Mouse (Mus musculus) gastrocnemius, adult 2 months (tissue): Measurements from ENCODE around the gene Shd. TPM values are rescaled to one million over a fixed set of nuclear protein-coding genes. Genes with fewer than 3 reads are reported as not detected.
A peak's percentile ranks its signal among the peaks of the same experiment; 100 is the strongest.

Experiments
- DNase-seq: peaks from one replicate; pipeline ENCODE4 v3.0.0; 2022
- H3K27ac ChIP-seq: fragments of 200-600 bp; 2 replicates; pipeline ENCODE4 v1.8.1; 2022; ENCODE audit warnings: mild to moderate bottlenecking
- H3K4me3 ChIP-seq: fragments of 200-600 bp; 2 replicates; pipeline ENCODE4 v1.8.1; 2022; ENCODE audit warnings: mild to moderate bottlenecking, moderate library complexity
- CTCF ChIP-seq: fragments of 200-600 bp; IDR thresholded peaks from 2 replicates; pipeline ENCODE4 v1.8.1; 2022; ENCODE audit warnings: antibody characterized with exemption, mild to moderate bottlenecking, moderate library complexity
- intact Hi-C: fragments of 180-260 bp; cut with DNase I; formaldehyde crosslinking; loops from one replicate; pipeline ENCODE4 v1.15.1; 2025
- total RNA-seq, 2 experiments: library from RNA; stranded (reverse); gene quantifications; 2 replicates each; pipeline ENCODE4 v1.2.3; 2021

The Shd gene
- total RNA-seq, 2 experiments from 2014 or later: 0.47 TPM; not detected in 1

DNA sequence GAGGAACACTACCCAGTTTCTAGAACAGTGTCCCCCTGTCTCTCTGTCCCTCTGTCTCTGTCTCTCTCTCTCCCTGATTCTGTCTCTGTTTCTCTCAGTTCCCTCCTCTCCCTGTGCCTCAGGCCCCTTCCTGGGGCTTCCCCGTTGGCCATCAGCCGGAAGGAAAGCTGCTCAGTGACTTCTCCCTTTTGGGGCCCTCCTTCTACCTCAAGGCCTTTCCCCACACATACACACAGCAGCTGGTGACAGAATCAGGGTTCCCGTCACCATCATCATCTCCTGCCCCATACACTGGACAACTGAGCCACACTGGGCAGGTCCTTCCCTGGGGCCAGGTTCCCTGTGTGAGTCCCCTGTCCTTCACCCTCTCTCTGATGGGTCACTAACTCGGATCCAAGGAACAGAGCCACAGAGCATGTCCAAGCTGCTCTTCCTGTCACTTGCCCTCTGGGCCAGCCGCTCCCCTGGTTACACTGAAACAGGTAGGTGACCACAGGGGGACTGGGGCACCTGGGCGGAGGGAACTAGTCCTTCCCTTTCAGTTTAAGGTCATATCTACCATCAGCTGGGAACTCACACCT is 17.7 kb upstream of the Shd start, which contains the start of gene Ebi3:
Ebi3 (plus strand) TSS at position 194 of the 581 bp plus-strand sequence.
- no peak for TF ChIP-seq CTCF
- Histone ChIP-seq H3K4me3 (0 out of 2 replicates have a peak within 1 kb of the TSS, but pooled peaks have one; percentile 7), H3K27ac (no peak within 1 kb of the TSS)
- intact Hi-C loops: no loop called here
- no peak for DNase-seq

DNA sequence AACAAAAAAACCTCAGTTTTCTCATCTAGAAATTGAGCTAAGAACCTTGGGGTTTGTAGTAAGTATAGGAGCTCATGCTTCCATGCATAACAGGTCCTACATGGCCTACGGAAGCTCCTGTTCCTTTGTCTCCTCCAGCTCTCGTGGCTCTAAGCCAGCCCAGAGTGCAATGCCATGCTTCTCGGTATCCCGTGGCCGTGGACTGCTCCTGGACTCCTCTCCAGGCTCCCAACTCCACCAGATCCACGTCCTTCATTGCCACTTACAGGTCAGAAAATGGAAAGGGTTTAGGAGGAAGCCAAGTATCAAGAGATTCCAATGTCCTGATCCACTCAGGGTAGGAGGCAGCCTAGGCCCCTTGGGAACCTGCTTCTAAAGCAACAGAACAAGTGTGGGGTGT is 16.5 kb upstream of the Shd start:
- no peak overlapping the region for H3K27ac ChIP-seq
- intact Hi-C loops: no loop called here
- no peak for TF ChIP-seq CTCF
- no peak for DNase-seq
- no peak overlapping the region for H3K4me3 ChIP-seq

- TF ChIP-seq CTCF: no peak
- intact Hi-C loops: no loop called here
- no peak overlapping the region for H3K27ac ChIP-seq
- no peak overlapping the region for H3K4me3 ChIP-seq
- no peak for DNase-seq
Measured at GRCm38 (mm10) chr17:55954229-55954628, 16.0 kb upstream of the Shd start.

- no peak overlapping the region for H3K27ac ChIP-seq
- intact Hi-C loops: loop anchor here (5.0 kb wide), 1 partner anchor 116 kb away; no protein-coding TSS in a partner anchor
- no peak for TF ChIP-seq CTCF
- DNase-seq: peak; percentile 51
- peak overlapping the region; percentile 54 for H3K4me3 ChIP-seq
Measured at GRCm38 (mm10) chr17:55956129-55956528, 14.1 kb upstream of the Shd start.

- TF ChIP-seq CTCF: no peak
- H3K27ac ChIP-seq: no peak overlapping the region
- H3K4me3 ChIP-seq: peak overlapping the region; percentile 54
- DNase-seq: no peak
- intact Hi-C loops: loop anchor here (5.0 kb wide), 1 partner anchor 116 kb away; no protein-coding TSS in a partner anchor
Measured at GRCm38 (mm10) chr17:55956591-55956990, 13.7 kb upstream of the Shd start.

DNA sequence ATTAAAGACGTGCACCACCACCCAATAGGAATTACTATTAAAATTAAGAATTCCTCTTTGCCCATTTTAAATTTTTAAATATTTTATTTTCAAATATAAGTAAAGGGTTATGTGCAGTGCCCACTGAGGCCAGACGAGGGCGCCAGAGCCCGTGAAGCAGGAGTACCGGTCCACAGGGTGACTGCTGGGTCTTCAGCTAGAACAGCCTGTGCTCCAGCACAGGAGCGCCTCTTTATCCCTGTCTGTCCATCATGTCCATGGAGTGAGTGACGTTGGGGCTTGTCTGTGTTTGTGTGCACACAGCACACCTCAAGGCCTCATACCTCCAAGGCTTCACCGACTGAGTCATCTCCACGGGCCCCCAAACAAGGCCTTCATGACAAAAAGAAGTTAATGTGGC is 13.1 kb upstream of the Shd start:
- 0 out of 2 replicates have a peak overlapping the region, but pooled peaks have one; percentile 46 for H3K27ac ChIP-seq
- peak; percentile 99 for TF ChIP-seq CTCF
- peak; percentile 74 for DNase-seq
- intact Hi-C loops: loop anchor here (1.0 to 5.0 kb wide), 2 partner anchors 53 to 115 kb away; no protein-coding TSS in a partner anchor
- no peak overlapping the region for H3K4me3 ChIP-seq

GRCm38 (mm10) chr17:55957726-55958583 is 12.3 kb upstream of the Shd start:
- intact Hi-C loops: loop anchor here (1.0 to 5.0 kb wide), 2 partner anchors 52 to 114 kb away; no protein-coding TSS in a partner anchor
- no peak for TF ChIP-seq CTCF
- Histone ChIP-seq H3K4me3 (peak overlapping the region; percentile 80), H3K27ac (peak overlapping the region; percentile 94)
- no peak for DNase-seq

DNA sequence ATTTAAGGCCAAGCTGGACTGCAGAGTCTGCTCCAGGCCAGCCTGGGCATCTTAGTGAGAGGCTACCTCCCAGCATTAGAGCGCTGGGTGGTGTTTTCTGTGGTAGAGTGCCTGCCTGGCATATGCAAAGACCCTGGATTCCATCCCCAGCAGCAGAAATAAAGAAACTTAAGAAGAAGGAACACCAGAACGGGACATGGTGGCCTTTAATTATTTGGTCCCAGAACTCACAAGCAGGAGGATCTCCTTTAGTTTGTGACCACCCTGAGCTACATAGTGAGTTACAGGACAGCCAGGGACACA is 11.7 kb upstream of the Shd start:
- no peak for DNase-seq
- H3K4me3 ChIP-seq: peak overlapping the region; percentile 80
- no peak for TF ChIP-seq CTCF
- intact Hi-C loops: loop anchor here (5.0 kb wide), 1 partner anchor 114 kb away; no protein-coding TSS in a partner anchor
- H3K27ac ChIP-seq: peak overlapping the region; percentile 94

GRCm38 (mm10) chr17:55958918-55959728 is 11.1 kb upstream of the Shd start, which contains the start of gene Yju2:
Gene Yju2 (plus strand): TSS chr17:55959099.
- intact Hi-C loops: loop anchor here (5.0 kb wide), 1 partner anchor 113 kb away; no protein-coding TSS in a partner anchor
- no peak; the same call in 1 of the 2 replicates for TF ChIP-seq CTCF

GRCm38 (mm10) chr17:55959946-55960740 is 10.1 kb upstream of the Shd start:
- DNase-seq: no peak
- Histone ChIP-seq H3K4me3 (peak overlapping the region; percentile 80), H3K27ac (peak overlapping the region; percentile 94)
- intact Hi-C loops: loop anchor here (5.0 to 10.0 kb wide), 2 partner anchors 112 to 295 kb away; partner anchors contain the start of gene Fem1a
- TF ChIP-seq CTCF: no peak

More at GRCm38 (mm10) chr17:55958918-55959728, 11.1 kb upstream of the Shd start, which contains the start of gene Yju2:
- Histone ChIP-seq H3K4me3 (peak within 1 kb of the TSS; percentile 80), H3K27ac (peak within 1 kb of the TSS; percentile 94)
- DNase-seq: peak; percentile 94

DNA sequence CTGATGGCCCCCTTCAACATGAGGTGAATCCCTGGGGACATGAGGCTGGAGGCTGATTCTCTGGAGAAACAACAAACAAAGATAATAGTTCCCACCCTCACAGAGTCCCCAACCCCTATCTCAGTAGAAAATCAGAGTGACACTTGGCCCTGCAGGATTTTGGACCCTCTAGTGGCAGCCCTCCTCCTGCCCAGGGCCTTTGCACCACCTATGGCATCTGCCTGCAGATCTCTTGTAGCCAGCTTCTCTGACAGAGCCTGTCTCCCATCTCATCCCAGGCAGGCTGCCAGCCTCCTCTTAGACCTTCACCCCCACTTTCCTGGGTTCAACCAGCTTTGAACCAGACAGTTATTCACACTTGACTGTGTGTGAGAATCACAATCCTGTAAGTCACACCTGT is 9.5 kb upstream of the Shd start:
- no peak for DNase-seq
- no peak overlapping the region for H3K27ac ChIP-seq
- intact Hi-C loops: loop anchor here (10.0 kb wide), 1 partner anchor 294 kb away; the partner anchor contains the start of gene Fem1a
- TF ChIP-seq CTCF: no peak
- no peak overlapping the region for H3K4me3 ChIP-seq
